ENCODE assay signal across 7 mouse cellular contexts in genomic region chr16:48993559-48994342, GRCm38 (mm10). TPM values are rescaled to one million over a fixed set of nuclear protein-coding genes. Genes with fewer than 3 reads are reported as not detected.
A peak's percentile ranks its signal among the peaks of the same experiment; 100 is the strongest.
DNase-seq lines count a peak whose midpoint lies in the region; ATAC-seq lines count a peak whose summit lies in the region.

Gene Dzip3, minus strand, starts transcription at chr16:48994165.
Gene Cip2a, plus strand, starts transcription at chr16:48994185.

- H3K4me1 ChIP-seq in embryonic facial prominence, embryonic 10.5 days = peaks cover 22% of the 10 kb centered on the region
- peaks cover 4% of the 10 kb centered on the region; the same call in 1 of the 2 replicates for H3K4me1 ChIP-seq in limb, embryonic 11.5 days (ENCODE audit: control insufficient read depth, insufficient read depth, low read length)
- H3K4me1 ChIP-seq in midbrain, embryonic 14.5 days (ENCODE audit: control insufficient read depth, insufficient read depth, low read length) = peaks cover 12% of the 10 kb centered on the region; the same call in 1 of the 2 replicates

- peak within 1 kb of the TSS; percentile 98 for H3K9ac ChIP-seq in limb, embryonic 11.5 days (ENCODE audit: low read length)
- peak within 1 kb of the TSS; percentile 99 for H3K9ac ChIP-seq in midbrain, embryonic 14.5 days (replicated peaks; ENCODE audit: low read length)

- WGBS in embryonic facial prominence, embryonic 10.5 days = under 1% methylated on average over 74 of the region's 74 CpGs
- WGBS in limb, embryonic 11.5 days = under 1% methylated on average over 63 of the region's 74 CpGs
- under 1% methylated on average over 74 of the region's 74 CpGs for WGBS in midbrain, embryonic 14.5 days

- peak within 1 kb of the TSS; percentile 91 for H3K4me3 ChIP-seq in embryonic facial prominence, embryonic 10.5 days
- H3K4me3 ChIP-seq in limb, embryonic 11.5 days (ENCODE audit: low read depth, low read length) = peak within 1 kb of the TSS; percentile 83
- peak within 1 kb of the TSS; percentile 86 for H3K4me3 ChIP-seq in midbrain, embryonic 14.5 days (replicated peaks; ENCODE audit: low read depth, low read length)

- no peaks in the 10 kb centered on the region for H3K9me3 ChIP-seq in embryonic facial prominence, embryonic 10.5 days
- H3K9me3 ChIP-seq in limb, embryonic 11.5 days (ENCODE audit: control insufficient read depth, low read length) = no peaks in the 10 kb centered on the region
- no peaks in the 10 kb centered on the region for H3K9me3 ChIP-seq in midbrain, embryonic 14.5 days (ENCODE audit: control insufficient read depth, low read length)

- H3K4me2 ChIP-seq in limb, embryonic 11.5 days (ENCODE audit: low read depth, severe bottlenecking) = peak within 1 kb of the TSS; percentile 62
- H3K4me2 ChIP-seq in midbrain, embryonic 14.5 days (ENCODE audit: low read length) = peak within 1 kb of the TSS; percentile 80

- peak; percentile 94 for DNase-seq in adrenal gland, postnatal 10 days
- DNase-seq in embryonic facial prominence, embryonic 10.5 days (ENCODE audit: low spot score) = peak; percentile 97
- peak; percentile 99 for DNase-seq in heart, adult 11 months
- peak; percentile 86 for DNase-seq in kidney, adult 18-20 months
- DNase-seq in limb, embryonic 11.5 days (ENCODE audit: low spot score) = peak; percentile 95
- DNase-seq in midbrain, embryonic 14.5 days = peak; percentile 97
- DNase-seq in spleen, adult 18-20 months = peak; percentile 71 to 80

- peaks cover 33% of the 10 kb centered on the region for H3K36me3 ChIP-seq in embryonic facial prominence, embryonic 10.5 days (replicated peaks)
- no peaks in the 10 kb centered on the region for H3K36me3 ChIP-seq in limb, embryonic 11.5 days (ENCODE audit: control insufficient read depth, insufficient read depth, low read length)
- H3K36me3 ChIP-seq in midbrain, embryonic 14.5 days (ENCODE audit: control insufficient read depth, insufficient read depth, low read length) = no peaks in the 10 kb centered on the region

- no peaks in the 10 kb centered on the region for H3K27me3 ChIP-seq in embryonic facial prominence, embryonic 10.5 days (replicated peaks; ENCODE audit: low read depth, poor library complexity, severe bottlenecking)
- H3K27me3 ChIP-seq in limb, embryonic 11.5 days (ENCODE audit: control insufficient read depth, insufficient read depth, low read length) = no peaks in the 10 kb centered on the region
- H3K27me3 ChIP-seq in midbrain, embryonic 14.5 days (ENCODE audit: control insufficient read depth, insufficient read depth, low read length) = no peaks in the 10 kb centered on the region

- peak; percentile 98 for ATAC-seq in limb, embryonic 11.5 days (ENCODE audit: insufficient number of reproducible peaks, low FRiP score, low TSS enrichment, low read depth)
- peak; percentile 99 for ATAC-seq in midbrain, embryonic 14.5 days (ENCODE audit: low FRiP score, low TSS enrichment)

- peak within 1 kb of the TSS; percentile 99 for H3K27ac ChIP-seq in embryonic facial prominence, embryonic 10.5 days (replicated peaks)
- peak within 1 kb of the TSS; percentile 91 for H3K27ac ChIP-seq in limb, embryonic 11.5 days (replicated peaks; ENCODE audit: low read depth, low read length)
- peak within 1 kb of the TSS; percentile 98 for H3K27ac ChIP-seq in midbrain, embryonic 14.5 days (replicated peaks; ENCODE audit: low read depth, low read length)

RNA-seq across cellular contexts. Expression of gene Dzip3, which starts in this region (rescaled TPM):
- total RNA-seq in adrenal gland, postnatal 10 days (2021) = 10 to 100 TPM; 14.5 to 19.1 TPM
- polyA plus RNA-seq in embryonic facial prominence, embryonic 10.5 days (2016; fragmentation: Nextera tagmentation; extraction: Ambion mirVana) = 30.8 and 35.6 TPM in 2 replicates
- 49.8 and 53.5 TPM in 2 replicates for polyA plus RNA-seq in limb, embryonic 11.5 days (2014; fragmentation: Nextera tagmentation; extraction: Ambion mirVana)
- polyA plus RNA-seq in midbrain, embryonic 14.5 days (2014; fragmentation: Nextera tagmentation; extraction: Ambion mirVana) = 69.3 and 80.9 TPM in 2 replicates

RNA-seq across cellular contexts. Expression of gene Cip2a, which starts in this region (rescaled TPM):
- 1 to 10 TPM; 7.4 to 7.7 TPM for total RNA-seq in adrenal gland, postnatal 10 days (2021)
- 46.1 and 46.8 TPM in 2 replicates for polyA plus RNA-seq in embryonic facial prominence, embryonic 10.5 days (2016; fragmentation: Nextera tagmentation; extraction: Ambion mirVana)
- polyA plus RNA-seq in limb, embryonic 11.5 days (2014; fragmentation: Nextera tagmentation; extraction: Ambion mirVana) = 53.9 and 55.8 TPM in 2 replicates
- 6.7 and 10.9 TPM in 2 replicates for polyA plus RNA-seq in midbrain, embryonic 14.5 days (2014; fragmentation: Nextera tagmentation; extraction: Ambion mirVana)

Comparison
In these comparisons a context has a peak if more than half of its experiments do, and no peak if none do; other contexts are left out.
1. Peak in every context shown above with its lines: DNase-seq, ATAC-seq, H3K4me3 ChIP-seq and H3K27ac ChIP-seq.